Mouse (Mus musculus) liver, embryonic 16.5 days (tissue): ENCODE measurements around the gene Ndufs6. TPM values are rescaled to one million over a fixed set of nuclear protein-coding genes. Genes with fewer than 3 reads are reported as not detected.

Experiments
- ATAC-seq: fragments of 200-750 bp; cut with Nextera tagmentation; 2 replicates; pipeline ENCODE4 v1.8.0; 2017; ENCODE audit warnings: low read depth, mild to moderate bottlenecking, moderate number of reproducible peaks, moderate library complexity
- H3K27ac ChIP-seq: fragments of 300-500 bp; sonication (generic); 2 replicates; pipeline ENCODE4 v1.5.1; 2014; ENCODE audit warnings: mild to moderate bottlenecking, low read length
- H3K27me3 ChIP-seq: fragments of 300-500 bp; sonication (generic); 2 replicates; pipeline ENCODE4 v1.6.1; 2014; ENCODE audit warnings: low read depth, low read length, mixed read lengths; ENCODE audit not compliant: control insufficient read depth, insufficient read depth
- H3K36me3 ChIP-seq: fragments of 300-500 bp; sonication (generic); 2 replicates; pipeline ENCODE4 v1.6.1; 2014; ENCODE audit warnings: mild to moderate bottlenecking; ENCODE audit not compliant: control insufficient read depth, insufficient read depth
- H3K4me1 ChIP-seq: fragments of 300-500 bp; sonication (generic); 2 replicates; pipeline ENCODE4 v1.6.1; 2014; ENCODE audit warnings: low read depth, low read length, mixed read lengths; ENCODE audit not compliant: control insufficient read depth
- H3K4me2 ChIP-seq: fragments of 300-500 bp; sonication (generic); 2 replicates; pipeline ENCODE4 v1.6.1; 2014; ENCODE audit warnings: low read depth, low read length, mixed read lengths
- H3K4me3 ChIP-seq: fragments of 300-500 bp; sonication (generic); 2 replicates; pipeline ENCODE4 v1.5.1; 2014; ENCODE audit warnings: low read depth, mild to moderate bottlenecking, low read length
- H3K9ac ChIP-seq: fragments of 300-500 bp; sonication (generic); 2 replicates; pipeline ENCODE4 v1.6.1; 2014; ENCODE audit warnings: low read depth, low read length
- H3K9me3 ChIP-seq: fragments of 300-500 bp; sonication (generic); replicated peaks from 2 replicates; pipeline ENCODE4 v1.6.1; 2016; ENCODE audit warnings: low read length; ENCODE audit not compliant: control insufficient read depth
- WGBS: fragments of 180-500 bp; shearing (Covaris S2); extraction: QIAGEN DNeasy Blood & Tissue Kit; methylation state at CpG from one replicate; pipeline ENCODE4 v1.1.7; 2014; ENCODE audit not compliant: insufficient replicate concordance; 5-methylcytosine and 5-hydroxymethylcytosine counted together
- polyA plus RNA-seq: library from polyadenylated mRNA; unstranded; fragments of >200 nt; fragmentation: Nextera tagmentation; extraction: Ambion mirVana; gene quantifications from 2 replicates; pipeline ENCODE4 v1.2.1, GENCODE M21; 2015

The Ndufs6 gene
- polyA plus RNA-seq, 1 experiment from 2014 or later: 225 TPM

DNA sequence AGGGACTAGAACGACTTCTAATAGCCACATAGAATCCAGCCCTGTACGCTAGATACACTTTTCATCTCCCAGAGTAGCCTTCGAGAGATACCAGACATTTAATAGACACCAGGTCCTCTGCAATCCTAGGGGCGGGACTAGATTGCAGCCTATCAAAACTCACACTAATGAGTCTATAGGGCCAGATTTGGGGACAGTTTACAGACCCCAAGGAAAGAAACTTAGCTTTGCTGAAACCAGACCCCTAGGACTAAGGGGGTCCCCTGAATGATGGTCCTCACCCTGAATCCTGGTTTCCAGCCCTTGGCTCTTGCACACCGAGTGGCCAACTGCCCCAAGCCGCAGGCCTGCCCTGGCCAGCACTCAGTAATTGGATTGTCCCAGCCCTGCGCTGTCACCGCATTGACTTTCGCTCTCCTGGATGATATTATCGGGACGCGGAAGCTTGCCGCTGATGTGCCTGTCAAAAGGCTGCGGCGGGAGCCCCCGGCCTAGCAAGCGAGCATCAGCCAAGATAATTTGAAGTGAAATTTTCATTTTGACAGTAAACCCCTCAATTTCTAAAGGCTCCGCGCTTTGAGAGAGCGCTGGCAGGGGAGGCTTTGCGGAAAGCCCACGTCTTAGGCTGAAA, 57.8 kb downstream of the Ndufs6 start:
- H3K4me3 ChIP-seq: no peak overlapping the region
- no peak for ATAC-seq
- H3K27me3 ChIP-seq: peaks cover 78% of the 10 kb centered on the region
- no peak overlapping the region for H3K27ac ChIP-seq
- H3K36me3 ChIP-seq: no peaks in the 10 kb centered on the region
- H3K9me3 ChIP-seq: no peaks in the 10 kb centered on the region
- H3K4me1 ChIP-seq: no peaks in the 10 kb centered on the region
- no peak overlapping the region for H3K4me2 ChIP-seq
- no peak overlapping the region for H3K9ac ChIP-seq
- 7% methylated on average over 22 of the region's 22 CpGs for WGBS

DNA sequence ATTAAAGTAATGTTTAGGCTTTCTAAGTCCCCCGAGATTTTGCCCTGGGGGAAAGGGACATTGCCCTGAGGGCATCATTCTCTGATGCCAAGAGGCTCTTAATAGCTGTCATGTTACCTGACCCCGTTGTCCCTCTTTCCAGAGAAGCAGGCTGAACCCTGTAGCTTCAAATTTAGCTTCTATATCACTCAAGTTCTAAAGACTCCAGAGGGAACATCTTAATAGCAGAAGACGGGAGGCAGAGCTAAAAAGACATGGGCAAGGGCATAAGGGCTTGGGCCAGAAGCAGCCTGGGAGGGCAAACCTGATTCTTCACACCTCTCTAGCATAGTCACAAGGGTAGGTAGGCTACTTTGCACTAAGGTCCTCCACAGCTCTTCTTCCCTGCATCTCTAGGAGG, 58.5 kb downstream of the Ndufs6 start:
- no peak overlapping the region for H3K27ac ChIP-seq
- H3K4me1 ChIP-seq: no peaks in the 10 kb centered on the region
- H3K36me3 ChIP-seq: no peaks in the 10 kb centered on the region
- no peak overlapping the region for H3K4me2 ChIP-seq
- H3K9ac ChIP-seq: no peak overlapping the region
- H3K4me3 ChIP-seq: no peak overlapping the region
- 19% methylated on average over 3 of the region's 3 CpGs for WGBS
- no peaks in the 10 kb centered on the region for H3K9me3 ChIP-seq
- H3K27me3 ChIP-seq: peaks cover 85% of the 10 kb centered on the region
- no peak for ATAC-seq

Other genes with a start within 250 kb of the Ndufs6 start
- gene Irx4, start 68.1 kb downstream of the Ndufs6 start, polyA plus RNA-seq: not detected in 2 replicates
- gene Mrpl36, start within 50 bp of the Ndufs6 start, polyA plus RNA-seq: 57.9 and 62.4 TPM in 2 replicates
- gene Lpcat1, start 138.7 kb upstream of the Ndufs6 start, polyA plus RNA-seq: 59.4 and 64.7 TPM in 2 replicates
- 0.63 and 0.67 TPM in 2 replicates for gene Slc6a3, start 208.2 kb upstream of the Ndufs6 start, polyA plus RNA-seq